Mouse (Mus musculus) lung, adult 2 months (tissue): Measurements from ENCODE around the gene Kcnh1. TPM values are rescaled to one million over a fixed set of nuclear protein-coding genes. Genes with fewer than 3 reads are reported as not detected.

Source experiments
- DNase-seq: peaks from one replicate; pipeline ENCODE4 v3.0.0; 2022
- H3K4me1 ChIP-seq: fragments of 200-500 bp; 2 replicates; pipeline ENCODE4 v1.6.1; 2011; ENCODE audit warnings: low read length; ENCODE audit not compliant: control insufficient read depth, insufficient read depth
- H3K4me3 ChIP-seq: fragments of 200-500 bp; replicated peaks from 2 replicates; pipeline ENCODE3; 2011; ENCODE audit warnings: low read depth, mild to moderate bottlenecking, control low read depth, low read length; ENCODE audit errors: extremely low read depth
- CTCF ChIP-seq: fragments of 200-500 bp; IDR thresholded peaks from 2 replicates; pipeline ENCODE4 v1.5.1; 2011; ENCODE audit warnings: mild to moderate bottlenecking, low read length, control low read depth; ENCODE audit not compliant: insufficient read depth
- POLR2A ChIP-seq: fragments of 200-500 bp; IDR thresholded peaks from 2 replicates; pipeline ENCODE4 v1.6.1; 2011; ENCODE audit warnings: low read depth, mild to moderate bottlenecking, control low read depth, low read length, borderline replicate concordance; ENCODE audit errors: extremely low read depth
- WGBS: fragments of 180-500 bp; shearing (Covaris S2); methylation state at CpG from one replicate; pipeline ENCODE4 v1.1.7; 2018; 5-methylcytosine and 5-hydroxymethylcytosine counted together
- polyA plus RNA-seq: library from polyadenylated mRNA; depleted of rRNA; stranded (reverse); fragments of >200 nt; gene quantifications from 2 replicates; pipeline ENCODE4 v1.2.3, GENCODE M21; 2012

Kcnh1 gene
- polyA plus RNA-seq, 1 experiment: 1.9 TPM

DNA sequence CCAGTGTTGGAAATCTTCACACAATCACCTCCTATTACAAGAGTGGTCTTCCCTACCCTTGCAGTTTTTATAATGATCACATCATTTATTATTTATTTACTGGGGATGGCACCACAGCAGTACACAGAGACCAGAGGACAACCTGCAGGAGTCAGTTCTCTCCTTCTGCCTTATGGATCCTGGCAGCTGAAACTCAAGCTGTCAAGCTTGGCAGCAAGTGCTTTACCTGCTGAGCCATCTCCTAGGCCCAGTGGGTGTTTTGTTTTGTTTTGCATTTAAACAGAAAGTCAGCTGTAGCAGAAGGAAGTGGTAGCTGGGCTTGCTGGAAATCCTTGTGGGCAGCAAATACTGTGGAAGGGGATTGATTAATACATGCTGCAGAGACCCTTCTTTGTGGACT, 197.1 kb downstream of the Kcnh1 start:
- DNase-seq: no peak
- Histone ChIP-seq H3K4me3 (no peak overlapping the region), H3K4me1 (peaks cover 3% of the 10 kb centered on the region; the same call in 1 of the 2 replicates)
- TF ChIP-seq CTCF (no peak), POLR2A (no peak)

DNA sequence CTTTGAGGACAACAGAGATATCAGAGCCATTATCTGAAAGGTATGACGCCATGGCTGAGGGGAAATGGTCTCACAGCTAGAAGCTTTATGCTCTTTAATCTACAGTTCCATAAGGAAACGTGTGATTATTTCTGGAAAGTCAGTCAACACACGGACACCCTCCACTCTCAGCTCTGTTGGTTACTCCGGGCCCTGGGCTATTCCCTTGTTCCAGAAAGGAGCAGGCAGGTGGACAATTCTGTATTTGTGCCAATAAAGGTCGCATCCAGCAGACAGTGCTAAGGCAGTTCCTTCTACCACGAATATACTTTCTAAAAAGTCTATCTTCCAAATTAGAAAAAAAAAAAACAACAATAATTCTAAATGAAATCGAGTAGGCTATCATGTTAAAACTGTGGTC, 200.5 kb downstream of the Kcnh1 start:
- Histone ChIP-seq H3K4me1 (peaks cover 3% of the 10 kb centered on the region; the same call in 1 of the 2 replicates), H3K4me3 (no peak overlapping the region)
- DNase-seq: no peak
- WGBS: 72% methylated on average over 7 of the region's 7 CpGs
- no peak for TF ChIP-seq POLR2A
- no peak for TF ChIP-seq CTCF

DNA sequence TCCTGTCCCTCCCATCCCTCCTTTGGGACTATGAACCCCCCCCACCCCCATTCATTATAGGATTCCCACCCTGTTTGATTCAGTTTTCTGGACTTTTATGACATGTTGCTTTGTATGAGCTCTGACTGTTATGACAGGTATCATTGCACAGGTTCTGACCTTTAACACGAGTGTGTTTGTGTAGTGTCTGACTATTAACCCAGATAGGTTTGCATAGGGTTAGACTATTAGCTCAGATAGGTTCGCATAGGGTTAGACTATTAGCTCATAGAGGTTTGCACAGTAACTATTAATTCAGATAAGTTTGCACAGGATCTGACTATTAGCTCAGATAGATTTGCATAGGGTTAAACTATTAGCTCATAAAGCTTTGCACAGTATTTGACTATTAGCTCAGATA, 201.7 kb downstream of the Kcnh1 start:
- no peak overlapping the region for H3K4me3 ChIP-seq
- H3K4me1 ChIP-seq: peaks cover 3% of the 10 kb centered on the region; the same call in 1 of the 2 replicates
- DNase-seq: no peak
- 74% methylated on average over 2 of the region's 2 CpGs for WGBS
- TF ChIP-seq POLR2A (no peak), CTCF (no peak)

DNA sequence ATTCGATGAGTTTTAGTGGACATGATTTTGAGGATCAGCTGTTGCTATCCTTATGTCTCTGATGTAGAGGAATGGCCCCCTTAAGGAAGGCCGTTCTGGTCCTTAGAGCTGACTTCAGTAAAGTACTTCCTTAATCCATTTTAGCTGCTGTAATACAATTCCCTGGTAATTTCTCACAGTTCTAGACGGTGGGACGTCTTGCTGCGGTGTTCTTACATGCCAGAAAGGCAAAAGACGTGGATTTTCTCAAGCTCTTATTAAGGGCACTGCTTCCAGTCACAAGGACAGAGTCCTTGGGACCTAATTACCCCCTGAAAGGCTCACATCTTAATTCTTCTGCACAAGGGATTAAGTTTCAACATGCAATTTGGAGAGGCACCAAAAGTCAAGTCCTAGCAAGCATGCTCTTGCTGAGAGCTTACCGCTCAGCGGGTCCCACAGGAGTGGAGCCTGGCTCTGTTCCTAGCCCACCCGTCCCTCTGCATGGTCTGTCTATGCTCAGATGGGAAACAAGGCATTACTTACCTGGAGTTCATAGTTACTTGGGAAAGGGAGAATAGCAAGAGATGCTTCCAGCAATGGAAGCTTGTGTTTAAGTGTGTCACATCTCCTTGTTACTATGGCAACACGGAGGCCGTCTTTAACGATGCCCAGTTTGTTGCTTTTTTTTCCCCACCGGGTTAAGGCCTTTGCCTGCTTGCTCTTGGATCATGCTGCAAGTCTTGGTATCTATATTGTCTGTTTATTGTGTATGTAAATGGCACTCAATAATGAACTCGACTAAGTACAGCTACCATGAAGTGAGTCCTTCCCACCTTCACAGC, 209.3 kb downstream of the Kcnh1 start:
- TF ChIP-seq CTCF: no peak
- no peak for TF ChIP-seq POLR2A
- no peak for DNase-seq
- WGBS: 81% methylated on average over 14 of the region's 14 CpGs
- Histone ChIP-seq H3K4me3 (no peak overlapping the region), H3K4me1 (no peaks in the 10 kb centered on the region)

DNA sequence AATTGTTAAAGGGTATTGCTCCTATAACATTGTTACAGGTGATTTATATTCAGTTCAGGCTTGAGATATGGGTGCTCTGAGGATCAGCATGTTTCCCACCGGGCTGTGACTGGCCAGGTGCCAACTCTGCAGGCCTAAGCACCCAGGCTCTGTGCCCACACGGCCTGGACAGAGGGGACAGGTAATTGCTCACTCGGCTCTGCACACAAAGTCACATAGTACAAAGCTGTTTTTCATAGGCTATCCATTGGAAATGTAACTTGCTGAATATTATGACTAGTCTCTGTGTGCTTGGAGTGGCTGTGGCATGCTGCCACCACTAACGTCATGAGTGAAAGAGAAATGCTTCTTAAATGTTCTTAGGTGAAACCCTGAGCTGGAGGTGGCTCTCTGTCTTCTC, 210.4 kb downstream of the Kcnh1 start:
- 33% methylated on average over 4 of the region's 4 CpGs for WGBS
- TF ChIP-seq CTCF: no peak
- Histone ChIP-seq H3K4me3 (no peak overlapping the region), H3K4me1 (no peaks in the 10 kb centered on the region)
- no peak for DNase-seq

DNA sequence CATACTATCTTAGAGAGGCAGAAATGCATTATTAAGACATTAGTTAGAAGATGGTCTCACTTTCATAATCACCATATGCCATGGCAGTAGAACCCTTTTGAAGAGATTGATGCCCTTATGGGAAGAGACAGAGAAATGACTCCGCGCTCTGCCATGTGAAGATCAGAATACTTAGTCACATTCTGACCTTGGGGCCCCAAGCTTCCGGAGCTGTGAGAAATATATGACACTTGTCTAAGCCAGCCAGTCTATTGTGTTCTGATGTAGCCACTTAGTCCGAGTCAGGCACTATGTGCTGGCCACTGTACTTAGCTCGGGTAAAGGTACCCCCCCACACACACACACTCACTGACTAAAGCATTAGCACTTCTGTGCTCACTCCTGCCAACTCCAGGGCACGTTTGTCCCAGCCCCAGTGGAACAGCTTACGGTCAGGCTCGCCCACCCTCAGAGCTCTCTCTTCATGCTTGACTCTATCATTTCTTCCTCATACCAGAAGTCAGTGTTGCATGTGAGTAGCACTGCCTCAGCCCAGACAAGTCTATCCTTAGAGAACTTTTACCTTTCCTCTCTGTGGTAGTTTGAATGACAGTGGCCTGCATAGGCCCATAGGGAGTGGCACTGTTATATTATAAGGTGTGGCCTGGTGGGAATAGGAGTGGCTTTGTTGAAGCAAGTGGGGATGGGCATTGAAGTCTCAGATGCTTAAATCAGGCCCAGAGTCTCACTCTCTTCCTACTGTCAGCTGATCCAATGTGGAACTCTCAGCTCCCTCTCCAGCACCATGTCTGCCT, 212.5 kb downstream of the Kcnh1 start:
- no peak for DNase-seq
- H3K4me3 ChIP-seq: no peak overlapping the region

DNA sequence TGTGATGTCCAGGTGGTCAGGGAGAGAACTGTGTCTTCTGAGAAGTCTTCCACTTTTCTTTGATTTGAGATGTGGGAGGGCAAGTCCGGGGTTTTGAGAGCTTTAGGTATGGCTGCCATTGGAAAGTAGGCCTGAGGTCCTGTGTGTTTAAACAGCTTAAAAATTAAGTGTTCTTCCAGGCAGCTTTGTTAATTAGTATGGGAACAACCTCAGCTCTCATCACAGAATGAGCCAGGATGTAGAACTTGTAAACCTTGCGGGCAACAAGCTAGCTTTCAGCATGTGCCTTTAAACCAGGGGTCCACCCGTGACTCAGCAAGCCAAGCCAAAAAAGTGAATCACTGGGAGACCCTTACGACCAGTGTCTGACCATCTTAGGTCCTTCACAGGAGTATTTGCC, 214.6 kb downstream of the Kcnh1 start:
- WGBS: 84% methylated on average over 4 of the region's 4 CpGs
- no peaks in the 10 kb centered on the region for H3K4me1 ChIP-seq
- TF ChIP-seq CTCF: no peak
- H3K4me3 ChIP-seq: no peak overlapping the region
- DNase-seq: no peak

More for the DNA sequence above, 212.5 kb downstream of the Kcnh1 start:
- TF ChIP-seq POLR2A (no peak), CTCF (no peak)
- no peaks in the 10 kb centered on the region for H3K4me1 ChIP-seq
- 75% methylated on average over 8 of the region's 8 CpGs for WGBS

DNA sequence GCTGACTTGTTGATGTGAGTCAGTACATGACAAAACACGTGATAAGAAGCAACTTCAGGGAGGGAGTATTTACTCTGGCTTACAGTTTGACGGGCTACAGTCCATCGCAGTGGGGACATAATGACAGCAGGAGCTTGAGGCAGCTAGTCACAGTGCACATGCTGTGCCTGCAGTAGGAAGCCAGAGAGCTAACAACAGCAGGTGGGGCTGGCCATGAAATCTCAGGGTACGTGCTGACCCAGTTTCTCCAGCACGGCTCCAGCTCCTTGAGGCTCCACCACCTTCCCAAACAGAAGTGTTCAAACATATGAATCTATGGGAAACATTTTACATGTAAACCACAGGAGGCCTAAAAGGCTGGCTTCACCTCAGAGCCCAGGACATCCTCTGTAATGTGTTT, 216.0 kb downstream of the Kcnh1 start:
- H3K4me1 ChIP-seq: no peaks in the 10 kb centered on the region
- no peak for TF ChIP-seq CTCF
- no peak for TF ChIP-seq POLR2A
- no peak for DNase-seq
- no peak overlapping the region for H3K4me3 ChIP-seq
- WGBS: 87% methylated on average over 5 of the region's 5 CpGs

DNA sequence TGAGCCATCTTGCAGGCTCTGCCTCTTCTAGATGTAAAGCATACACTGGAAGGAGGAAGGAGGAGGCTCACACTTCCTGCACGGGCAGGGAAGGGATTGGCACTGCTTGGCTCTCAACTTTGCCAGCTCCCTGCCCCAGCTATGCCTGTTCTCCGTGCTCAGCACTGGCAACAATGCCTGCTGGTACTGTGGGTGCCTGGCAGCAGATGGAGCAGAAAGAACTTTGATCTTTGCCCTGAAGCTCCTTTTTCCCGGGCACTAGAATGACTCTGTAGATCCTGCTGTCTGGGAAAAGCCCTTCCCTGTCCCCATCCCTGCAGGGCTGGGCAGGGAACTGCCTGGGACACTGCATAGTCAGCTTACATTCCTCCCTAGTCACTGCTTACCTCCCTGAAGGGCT, 225.2 kb downstream of the Kcnh1 start:
- WGBS: 51% methylated on average over 3 of the region's 3 CpGs
- TF ChIP-seq CTCF (no peak), POLR2A (no peak)
- no peak overlapping the region for H3K4me3 ChIP-seq
- no peaks in the 10 kb centered on the region for H3K4me1 ChIP-seq
- DNase-seq: no peak

DNA sequence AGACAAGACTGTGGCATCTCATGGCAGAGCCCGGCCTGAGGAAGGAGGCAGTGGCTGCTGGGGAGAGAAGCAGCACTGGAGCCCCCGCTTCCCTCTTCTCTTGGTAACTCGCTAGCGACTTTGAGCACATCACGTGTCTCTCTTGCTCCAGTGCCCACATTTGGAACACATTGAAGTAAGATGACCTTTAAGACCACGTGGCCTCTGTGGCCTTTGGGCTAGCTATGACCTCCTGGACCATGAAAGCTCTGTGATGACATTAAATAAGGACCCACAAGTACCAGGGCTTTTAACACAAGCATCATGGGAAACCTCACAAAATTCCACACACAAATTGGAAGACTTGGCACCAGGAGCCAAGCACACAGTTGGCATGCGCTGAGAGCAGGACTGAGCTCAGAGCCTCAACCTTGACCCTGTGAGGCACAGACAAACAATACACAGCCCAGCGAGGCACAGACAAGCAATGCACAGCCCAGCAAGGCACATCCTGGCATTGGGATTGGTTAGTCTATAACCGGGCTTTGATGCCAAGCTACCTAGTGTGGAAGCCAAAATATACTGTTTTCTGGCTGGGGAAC, 225.8 kb downstream of the Kcnh1 start:
- 81% methylated on average over 9 of the region's 9 CpGs for WGBS
- Histone ChIP-seq H3K4me1 (no peaks in the 10 kb centered on the region), H3K4me3 (no peak overlapping the region)
- DNase-seq: no peak
- TF ChIP-seq POLR2A (no peak), CTCF (no peak)
